Mouse (Mus musculus) liver, postnatal 0 days (tissue): Measurements from ENCODE around the gene Cdc26. TPM values are rescaled to one million over a fixed set of nuclear protein-coding genes. Genes with fewer than 3 reads are reported as not detected.
A peak's percentile ranks its signal among the peaks of the same experiment; 100 is the strongest.

ENCODE experiments used
- ATAC-seq: fragments of 200-750 bp; cut with Nextera tagmentation; 2 replicates; pipeline ENCODE4 v1.8.0; 2017; ENCODE audit warnings: mild to moderate bottlenecking, moderate library complexity
- DNase-seq: peaks from one replicate; pipeline ENCODE4 v3.0.0-alpha.2; 2016
- H3K27ac ChIP-seq: fragments of 300-500 bp; sonication (generic); 2 replicates; pipeline ENCODE4 v1.5.1; 2014; ENCODE audit warnings: antibody characterized with exemption, moderate library complexity, mild to moderate bottlenecking, low read depth
- H3K27me3 ChIP-seq: fragments of 300-500 bp; sonication (generic); 2 replicates; pipeline ENCODE4 v1.6.1; 2014; ENCODE audit warnings: low read length, control low read depth, mixed read lengths; ENCODE audit not compliant: insufficient read depth
- H3K36me3 ChIP-seq: fragments of 300-500 bp; sonication (generic); replicated peaks from 2 replicates; pipeline ENCODE4 v1.6.1; 2014; ENCODE audit warnings: mild to moderate bottlenecking, control low read depth, low read length, moderate library complexity, mixed read lengths; ENCODE audit not compliant: insufficient read depth
- H3K4me1 ChIP-seq: fragments of 300-500 bp; sonication (generic); 2 replicates; pipeline ENCODE4 v1.6.1; 2014; ENCODE audit warnings: antibody characterized with exemption, mild to moderate bottlenecking, control low read depth; ENCODE audit not compliant: insufficient read depth
- H3K4me2 ChIP-seq: fragments of 300-500 bp; sonication (generic); 2 replicates; pipeline ENCODE4 v1.6.1; 2014; ENCODE audit warnings: low read depth, mild to moderate bottlenecking, low read length, moderate library complexity, mixed read lengths
- H3K4me3 ChIP-seq: fragments of 300-500 bp; sonication (generic); 2 replicates; pipeline ENCODE4 v1.5.1; 2014; ENCODE audit warnings: low read depth, low read length
- H3K9ac ChIP-seq: fragments of 300-500 bp; sonication (generic); replicated peaks from 2 replicates; pipeline ENCODE4 v1.6.1; 2014; ENCODE audit warnings: mild to moderate bottlenecking, moderate library complexity
- H3K9me3 ChIP-seq: fragments of 300-500 bp; sonication (generic); 2 replicates; pipeline ENCODE4 v1.6.1; 2016; ENCODE audit warnings: mild to moderate bottlenecking, control low read depth, low read length, mixed read lengths
- CTCF ChIP-seq: sonication (generic); IDR thresholded peaks from 2 replicates; pipeline ENCODE4 v1.5.1; 2016; ENCODE audit warnings: antibody characterized with exemption, low read depth
- EP300 ChIP-seq: IDR thresholded peaks from 2 replicates; pipeline ENCODE4 v1.6.1; 2016; ENCODE audit warnings: antibody characterized with exemption, low read depth, mild to moderate bottlenecking
- WGBS: fragments of 180-500 bp; shearing (Covaris S2); extraction: QIAGEN DNeasy Blood & Tissue Kit; methylation state at CpG from one replicate; pipeline ENCODE4 v1.1.7; 2014; ENCODE audit not compliant: insufficient replicate concordance; 5-methylcytosine and 5-hydroxymethylcytosine counted together
- polyA plus RNA-seq: library from polyadenylated mRNA; unstranded; fragments of >200 nt; fragmentation: Nextera tagmentation; extraction: Ambion mirVana; gene quantifications from 2 replicates; pipeline ENCODE4 v1.2.1, GENCODE M21; 2015

Gene Cdc26
- polyA plus RNA-seq, 1 experiment from 2014 or later, result 45.5 TPM

GRCm38 (mm10) chr4:62437256-62437778, 28.9 kb upstream of the Cdc26 start:
- H3K9me3 ChIP-seq, result no peaks in the 10 kb centered on the region
- no peak for DNase-seq
- no peak overlapping the region for H3K9ac ChIP-seq
- no peak for ATAC-seq
- no peak overlapping the region for H3K27ac ChIP-seq
- H3K4me1 ChIP-seq, result peaks cover under 1% of the 10 kb centered on the region; the same call in 1 of the 2 replicates
- TF ChIP-seq EP300 (no peak), CTCF (no peak)
- H3K36me3 ChIP-seq, result no peaks in the 10 kb centered on the region
- 77% methylated on average over 3 of the region's 3 CpGs for WGBS
- no peak overlapping the region for H3K4me2 ChIP-seq
- H3K27me3 ChIP-seq, result no peaks in the 10 kb centered on the region
- no peak overlapping the region for H3K4me3 ChIP-seq

GRCm38 (mm10) chr4:62435081-62435480, 26.6 kb upstream of the Cdc26 start, which contains the start of gene Rnf183:
Gene Rnf183 (minus strand): TSS chr4:62435252.
- Histone ChIP-seq H3K9ac (no peak within 1 kb of the TSS), H3K4me1 (peaks cover 6% of the 10 kb centered on the region; the same call in 1 of the 2 replicates), H3K4me2 (no peak within 1 kb of the TSS), H3K9me3 (no peaks in the 10 kb centered on the region), H3K4me3 (no peak within 1 kb of the TSS), H3K27ac (no peak within 1 kb of the TSS), H3K27me3 (no peaks in the 10 kb centered on the region), H3K36me3 (no peaks in the 10 kb centered on the region)
- DNase-seq (no peak), ATAC-seq (no peak)
- TF ChIP-seq CTCF (no peak), EP300 (no peak)
- WGBS, result 75% methylated on average over 6 of the region's 6 CpGs

DNA sequence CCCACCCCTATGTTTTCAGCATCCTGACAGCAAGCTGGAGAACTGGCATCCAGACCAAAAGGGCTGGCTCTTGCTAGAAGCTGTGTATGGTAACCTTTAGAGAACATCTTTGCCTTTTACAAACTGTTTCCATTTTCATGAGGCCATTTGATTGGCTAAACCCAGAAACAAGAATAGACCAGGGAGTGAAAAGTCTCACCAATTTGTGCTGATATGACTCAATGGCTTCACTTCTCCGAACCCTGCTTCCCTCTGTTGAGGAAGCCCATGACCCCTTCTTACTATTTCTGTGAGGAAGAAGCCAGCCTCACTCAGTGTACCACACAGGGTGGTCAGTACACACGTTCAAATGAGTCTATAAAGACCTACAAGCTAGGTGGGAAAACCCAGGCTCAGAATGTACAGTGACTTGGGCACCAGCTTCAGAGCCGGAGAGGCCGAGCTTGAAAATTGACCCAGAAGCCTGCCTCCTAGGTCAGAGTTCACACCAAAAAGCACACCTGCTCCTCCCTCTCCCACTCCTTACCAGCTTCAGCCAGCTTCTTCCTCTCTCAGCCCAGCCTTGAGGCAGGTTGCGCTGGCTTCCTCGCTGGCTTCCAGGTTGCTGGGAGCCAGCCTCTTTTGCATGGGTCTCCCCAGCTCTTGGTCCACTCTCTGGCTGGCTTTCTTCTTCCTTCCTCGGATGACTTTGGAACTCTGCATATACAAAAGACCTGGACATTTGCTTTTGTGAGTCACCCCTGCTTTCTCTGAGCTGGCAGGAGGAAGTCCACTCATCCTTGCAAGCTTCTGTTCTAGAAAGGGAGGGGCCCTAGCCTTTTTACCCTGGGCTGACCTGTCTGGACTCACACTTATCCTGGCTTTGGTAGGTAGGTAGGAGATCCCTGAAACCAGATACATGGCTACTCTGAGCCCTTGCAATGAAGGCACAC, 25.8 kb upstream of the Cdc26 start:
- Histone ChIP-seq H3K27me3 (no peaks in the 10 kb centered on the region), H3K4me1 (peaks cover 6% of the 10 kb centered on the region; the same call in 1 of the 2 replicates), H3K4me2 (no peak overlapping the region), H3K9ac (no peak overlapping the region), H3K36me3 (no peaks in the 10 kb centered on the region), H3K4me3 (no peak overlapping the region), H3K27ac (no peak overlapping the region), H3K9me3 (no peaks in the 10 kb centered on the region)
- WGBS, result 60% methylated on average over 7 of the region's 7 CpGs
- TF ChIP-seq EP300 (no peak), CTCF (no peak)
- ATAC-seq, result no peak
- DNase-seq, result no peak

GRCm38 (mm10) chr4:62431522-62431921, 23.1 kb upstream of the Cdc26 start:
- H3K4me3 ChIP-seq, result no peak overlapping the region
- peaks cover 6% of the 10 kb centered on the region; the same call in 1 of the 2 replicates for H3K4me1 ChIP-seq
- no peak for TF ChIP-seq CTCF
- TF ChIP-seq EP300, result no peak
- H3K27ac ChIP-seq, result no peak overlapping the region
- H3K27me3 ChIP-seq, result no peaks in the 10 kb centered on the region
- ATAC-seq (peak; percentile 58), DNase-seq (peak; percentile 43)
- WGBS, result 60% methylated on average over 4 of the region's 4 CpGs
- H3K9ac ChIP-seq, result no peak overlapping the region
- no peak overlapping the region for H3K4me2 ChIP-seq
- no peaks in the 10 kb centered on the region for H3K36me3 ChIP-seq
- H3K9me3 ChIP-seq, result no peaks in the 10 kb centered on the region

GRCm38 (mm10) chr4:62430678-62431077, 22.2 kb upstream of the Cdc26 start:
- Histone ChIP-seq H3K27ac (no peak overlapping the region), H3K4me3 (no peak overlapping the region), H3K36me3 (no peaks in the 10 kb centered on the region), H3K4me1 (peaks cover 6% of the 10 kb centered on the region; the same call in 1 of the 2 replicates), H3K9me3 (no peaks in the 10 kb centered on the region), H3K4me2 (no peak overlapping the region), H3K27me3 (no peaks in the 10 kb centered on the region), H3K9ac (no peak overlapping the region)
- DNase-seq (no peak), ATAC-seq (no peak)
- TF ChIP-seq CTCF (no peak), EP300 (no peak)

- DNase-seq (no peak), ATAC-seq (no peak)
- Histone ChIP-seq H3K4me1 (peaks cover 6% of the 10 kb centered on the region; the same call in 1 of the 2 replicates), H3K9me3 (no peaks in the 10 kb centered on the region), H3K27ac (no peak overlapping the region), H3K4me2 (no peak overlapping the region), H3K4me3 (no peak overlapping the region), H3K36me3 (peaks cover 5% of the 10 kb centered on the region), H3K27me3 (no peaks in the 10 kb centered on the region), H3K9ac (no peak overlapping the region)
- TF ChIP-seq EP300 (no peak), CTCF (no peak)
- 78% methylated on average over 9 of the region's 9 CpGs for WGBS
These were observed 21.2 kb upstream of the Cdc26 start for GRCm38 (mm10) chr4:62429616-62430015.
